Mouse (Mus musculus) T-helper 2 cell (primary cell): ENCODE measurements around the gene St3gal3.

Experiments
- in situ Hi-C: fragments of 300-600 bp; cut with MboI, MseI; formaldehyde crosslinking; loops from one replicate; pipeline ENCODE4 v1.15.1; 2025; ENCODE audit warnings: high pct_unique_total_duplicates

St3gal3 gene

GRCm38 (mm10) chr4:117906196-117906595, 228.5 kb downstream of the St3gal3 start:
- in situ Hi-C loops = no loop called here

- in situ Hi-C loops = no loop called here
Measured at GRCm38 (mm10) chr4:117904761-117905160, 230.0 kb downstream of the St3gal3 start.

GRCm38 (mm10) chr4:117904094-117904493, 230.6 kb downstream of the St3gal3 start:
- in situ Hi-C loops = no loop called here

GRCm38 (mm10) chr4:117898111-117898510, 236.6 kb downstream of the St3gal3 start:
- in situ Hi-C loops = loop anchor here (25.0 kb wide), 1 partner anchor 1214 kb away; the partner anchor contains the start of gene Slc2a1

- in situ Hi-C loops = loop anchor here (25.0 kb wide), 1 partner anchor 1216 kb away; the partner anchor contains the start of gene Slc2a1
Measured at GRCm38 (mm10) chr4:117896031-117896430, 238.7 kb downstream of the St3gal3 start.

GRCm38 (mm10) chr4:117895339-117895738, 239.4 kb downstream of the St3gal3 start:
- in situ Hi-C loops = loop anchor here (25.0 kb wide), 1 partner anchor 1217 kb away; the partner anchor contains the start of gene Slc2a1

GRCm38 (mm10) chr4:117894601-117895000, 240.1 kb downstream of the St3gal3 start:
- in situ Hi-C loops = loop anchor here (25.0 kb wide), 1 partner anchor 1218 kb away; the partner anchor contains the start of gene Slc2a1

GRCm38 (mm10) chr4:117893376-117893775, 241.3 kb downstream of the St3gal3 start:
- in situ Hi-C loops = loop anchor here (25.0 kb wide), 1 partner anchor 1219 kb away; the partner anchor contains the start of gene Slc2a1

- in situ Hi-C loops = loop anchor here (25.0 kb wide), 1 partner anchor 1221 kb away; the partner anchor contains the start of gene Slc2a1
Measured at GRCm38 (mm10) chr4:117891738-117892161, 243.0 kb downstream of the St3gal3 start, which contains the start of gene Dph2. TSS of gene Dph2 (minus strand) at chr4:117892032.

GRCm38 (mm10) chr4:117890750-117891149, 244.0 kb downstream of the St3gal3 start:
- in situ Hi-C loops = loop anchor here (25.0 kb wide), 1 partner anchor 1222 kb away; the partner anchor contains the start of gene Slc2a1

GRCm38 (mm10) chr4:117890031-117890430, 244.7 kb downstream of the St3gal3 start:
- in situ Hi-C loops = loop anchor here (25.0 kb wide), 1 partner anchor 1222 kb away; the partner anchor contains the start of gene Slc2a1

- in situ Hi-C loops = loop anchor here (25.0 kb wide), 1 partner anchor 1223 kb away; the partner anchor contains the start of gene Slc2a1
Measured at GRCm38 (mm10) chr4:117889471-117889870, 245.2 kb downstream of the St3gal3 start.

- in situ Hi-C loops = loop anchor here (25.0 kb wide), 1 partner anchor 1224 kb away; the partner anchor contains the start of gene Slc2a1
Measured at GRCm38 (mm10) chr4:117887920-117888319, 246.8 kb downstream of the St3gal3 start.

- in situ Hi-C loops = loop anchor here (25.0 kb wide), 1 partner anchor 1225 kb away; the partner anchor contains the start of gene Slc2a1
Measured at GRCm38 (mm10) chr4:117887133-117887532, 247.6 kb downstream of the St3gal3 start, which contains the start of gene Atp6v0b. TSS of gene Atp6v0b (minus strand) at chr4:117887333.

- in situ Hi-C loops = loop anchor here (25.0 kb wide), 1 partner anchor 1226 kb away; the partner anchor contains the start of gene Slc2a1
Measured at GRCm38 (mm10) chr4:117886644-117887043, 248.1 kb downstream of the St3gal3 start.

GRCm38 (mm10) chr4:117885994-117886393, 248.7 kb downstream of the St3gal3 start:
- in situ Hi-C loops = loop anchor here (25.0 kb wide), 1 partner anchor 1226 kb away; the partner anchor contains the start of gene Slc2a1

- in situ Hi-C loops = loop anchor here (25.0 kb wide), 1 partner anchor 1227 kb away; the partner anchor contains the start of gene Slc2a1
Measured at GRCm38 (mm10) chr4:117885093-117885492, 249.6 kb downstream of the St3gal3 start.

GRCm38 (mm10) chr4:117884146-117884545, 250.6 kb downstream of the St3gal3 start:
- in situ Hi-C loops = loop anchor here (5.0 to 25.0 kb wide), 2 partner anchors 52 to 1228 kb away; partner anchors contain the start of genes Slc2a1 and Slc6a9

- in situ Hi-C loops = loop anchor here (5.0 to 25.0 kb wide), 2 partner anchors 51 to 1229 kb away; partner anchors contain the start of genes Slc2a1 and Slc6a9
Measured at GRCm38 (mm10) chr4:117882701-117883691, 251.7 kb downstream of the St3gal3 start, which contains the start of gene B4galt2. TSS of gene B4galt2 (minus strand) at chr4:117883487.
